Mouse (Mus musculus) testis, adult 2 months (tissue): ENCODE measurements at regions not wholly inside any gene's neighbourhood (a gene's known extent, or its start where the extent isn't known, plus 50 kb on each side); places are given as distances from the start of the nearest gene placed in this dataset.

Experiments
- CTCF ChIP-seq: fragments of 200-500 bp; IDR thresholded peaks from 2 replicates; pipeline ENCODE4 v1.5.1; 2012; ENCODE audit warnings: low read depth, mild to moderate bottlenecking, inconsistent platforms, low read length, moderate library complexity; ENCODE audit not compliant: control insufficient read depth, insufficient read depth, insufficient replicate concordance
- POLR2A ChIP-seq: fragments of 200-500 bp; IDR thresholded peaks from 2 replicates; pipeline ENCODE4 v1.6.1; 2012; ENCODE audit warnings: low read depth, mild to moderate bottlenecking, inconsistent platforms, low read length, moderate library complexity; ENCODE audit not compliant: control insufficient read depth

GRCm38 (mm10) chr3:128261208-128261607 is 365.1 kb upstream of the Fam241a start:
- no peak for TF ChIP-seq POLR2A
- no peak for TF ChIP-seq CTCF
